Mouse (Mus musculus) gastrocnemius, postnatal 10 days (tissue): ENCODE measurements around the gene Tmem165. TPM values are rescaled to one million over a fixed set of nuclear protein-coding genes. Genes with fewer than 3 reads are reported as not detected.

ENCODE experiments used
- DNase-seq: peaks from one replicate; pipeline ENCODE4 v3.0.0; 2021; ENCODE audit warnings: mixed read lengths
- total RNA-seq, 2 experiments: library from RNA; stranded (reverse); gene quantifications; 2 replicates each; pipeline ENCODE4 v1.2.3; 2021

Tmem165 gene
- total RNA-seq, 2 experiments from 2014 or later = 30.6 to 42.7 TPM

GRCm38 (mm10) chr5:76245419-76245818 is 61.7 kb downstream of the Tmem165 start:
- no peak for DNase-seq

GRCm38 (mm10) chr5:76246539-76246938 is 62.9 kb downstream of the Tmem165 start:
- DNase-seq = no peak

- DNase-seq = no peak
Measured at GRCm38 (mm10) chr5:76250948-76251347, 67.3 kb downstream of the Tmem165 start.

Other genes starting within 250 kb of the Tmem165 start
- gene Kdr, start 205.4 kb upstream of the Tmem165 start, total RNA-seq = 10 to 100 TPM; 38.5 to 48.0 TPM
- gene Srd5a3, start 43.6 kb upstream of the Tmem165 start, total RNA-seq = 10 to 100 TPM in 1 of 2 experiments, 1 to 10 TPM in 1; 9.0 to 11.2 TPM
- gene Clock, start 120.9 kb downstream of the Tmem165 start, total RNA-seq = 10 to 100 TPM; 14.1 to 19.6 TPM
- gene Pdcl2, start 147.3 kb downstream of the Tmem165 start, total RNA-seq = not detected
- gene Nmu, start 179.9 kb downstream of the Tmem165 start, total RNA-seq = not detected